Mouse (Mus musculus) embryonic fibroblast, embryonic 13.5 days (primary cell): ENCODE data around the gene Gatb. TPM values are rescaled to one million over a fixed set of nuclear protein-coding genes. Genes with fewer than 3 reads are reported as not detected.

Experiments
- H3K27ac ChIP-seq: 2 replicates; pipeline ENCODE4 v1.5.1; 2012; ENCODE audit warnings: low read length, control low read depth, inconsistent platforms; ENCODE audit not compliant: insufficient read depth
- H3K4me1 ChIP-seq: 2 replicates; pipeline ENCODE4 v1.6.1; 2011; ENCODE audit warnings: low read length; ENCODE audit not compliant: control insufficient read depth, insufficient read depth
- H3K4me3 ChIP-seq: 2 replicates; pipeline ENCODE4 v1.5.1; 2011; ENCODE audit warnings: mild to moderate bottlenecking, control low read depth, low read length; ENCODE audit not compliant: insufficient read depth
- CTCF ChIP-seq: IDR thresholded peaks from 2 replicates; pipeline ENCODE4 v1.5.1; 2011; ENCODE audit warnings: mild to moderate bottlenecking, control low read depth, low read length, moderate library complexity, borderline replicate concordance; ENCODE audit not compliant: insufficient read depth
- POLR2A ChIP-seq: IDR thresholded peaks from 2 replicates; pipeline ENCODE4 v1.6.1; 2011; ENCODE audit warnings: low read depth, mild to moderate bottlenecking, control low read depth, low read length, moderate library complexity
- polyA plus RNA-seq: library from polyadenylated mRNA; stranded (reverse); fragments of >200 nt; gene quantifications from 2 replicates; pipeline ENCODE4 v1.2.4, GENCODE M21; 2011; ENCODE audit warnings: low read depth; ENCODE audit not compliant: missing spikeins, insufficient read length

Gene Gatb
- polyA plus RNA-seq, 1 experiment, result 10.8 TPM

DNA sequence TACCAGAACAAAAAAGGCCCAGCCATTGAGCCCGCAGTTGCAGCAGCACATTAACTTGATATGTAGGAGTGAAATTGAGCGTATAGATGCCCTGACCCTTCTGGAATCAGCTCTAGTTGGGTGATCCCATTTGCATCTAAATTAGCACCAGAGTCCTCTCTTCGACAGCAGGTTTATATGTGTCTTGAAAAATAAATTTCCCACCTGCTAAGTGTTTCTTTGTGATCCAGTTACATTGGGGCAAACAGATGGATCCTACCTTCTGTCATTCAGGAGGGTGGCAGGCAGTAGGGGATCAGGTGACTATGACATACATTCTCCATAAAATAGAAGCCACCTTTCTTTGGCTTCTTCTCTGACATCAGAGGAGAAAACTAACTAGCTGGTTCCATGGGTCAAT lies 121.1 kb downstream of the Gatb start:
- no peaks in the 10 kb centered on the region for H3K4me1 ChIP-seq
- H3K4me3 ChIP-seq, result no peak overlapping the region
- H3K27ac ChIP-seq, result no peak overlapping the region
- TF ChIP-seq CTCF (no peak), POLR2A (no peak)

DNA sequence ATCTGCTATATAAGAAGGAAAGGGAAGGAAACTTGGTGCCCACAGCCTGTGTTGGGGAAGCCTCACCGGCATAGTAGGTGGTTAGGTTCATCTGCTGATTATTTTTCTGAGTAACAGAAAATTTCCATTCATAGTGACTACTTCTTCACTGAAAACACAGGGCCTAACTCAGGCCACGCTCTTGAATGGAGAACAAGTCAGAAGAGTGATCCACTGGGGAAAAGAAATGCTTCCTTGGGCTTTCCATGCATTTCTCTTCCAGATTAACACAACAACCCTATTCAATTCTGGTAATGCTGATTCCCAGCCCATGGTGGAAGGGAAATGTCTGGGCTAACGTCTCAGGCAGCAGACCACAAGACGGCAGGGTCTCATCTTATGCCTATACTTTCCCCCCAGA lies 124.6 kb downstream of the Gatb start:
- no peak for TF ChIP-seq POLR2A
- TF ChIP-seq CTCF, result no peak
- Histone ChIP-seq H3K27ac (no peak overlapping the region), H3K4me1 (no peaks in the 10 kb centered on the region), H3K4me3 (no peak overlapping the region)

DNA sequence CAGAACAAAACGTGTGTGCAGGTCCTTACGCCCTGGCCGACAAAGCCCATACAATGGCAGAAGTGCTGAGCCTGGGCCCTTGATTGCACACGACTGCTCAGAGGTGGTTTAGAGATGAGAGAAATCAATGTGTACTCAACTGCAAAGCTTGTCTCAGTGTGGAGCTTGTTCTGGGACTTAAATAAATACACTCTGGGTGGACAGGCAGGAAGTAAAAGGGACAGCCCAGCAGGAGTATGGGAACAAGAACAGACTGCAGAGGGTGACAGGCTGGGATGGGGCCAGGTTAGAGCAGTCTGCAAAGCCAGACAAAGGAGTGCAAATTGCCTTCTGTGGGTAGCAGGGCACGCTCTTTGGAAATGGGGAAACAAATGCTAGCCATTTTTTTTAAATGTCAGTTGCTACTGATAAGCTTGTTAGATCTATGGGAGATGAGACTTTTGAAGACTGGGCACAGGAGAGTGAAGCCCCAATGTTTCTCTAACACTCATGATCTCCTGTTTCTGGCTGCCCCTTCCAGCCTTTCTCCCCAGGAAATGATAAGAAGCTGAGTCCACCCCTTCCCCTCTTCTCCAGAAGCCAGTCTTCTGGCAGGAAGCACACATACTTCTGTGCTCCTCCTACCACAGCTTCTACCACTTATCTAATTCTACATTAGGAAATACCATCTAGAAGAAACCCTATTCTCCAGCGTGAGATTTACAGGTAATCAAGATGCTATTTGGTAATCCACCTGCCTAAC lies 129.4 kb downstream of the Gatb start:
- no peak overlapping the region for H3K27ac ChIP-seq

More for the DNA sequence above, 129.4 kb downstream of the Gatb start:
- no peaks in the 10 kb centered on the region for H3K4me1 ChIP-seq
- no peak overlapping the region for H3K4me3 ChIP-seq
- TF ChIP-seq CTCF (no peak), POLR2A (no peak)

Other genes starting within 250 kb of the Gatb start
- gene Fam160a1, start 243.2 kb downstream of the Gatb start, polyA plus RNA-seq, result 3.4 and 4.7 TPM in 2 replicates